Mouse (Mus musculus) MEL (cell line): ENCODE measurements around the gene Glis1. TPM values are rescaled to one million over a fixed set of nuclear protein-coding genes. Genes with fewer than 3 reads are reported as not detected.

ENCODE experiments used
- DNase-seq: peaks from one replicate; pipeline ENCODE4 v3.0.0; 2011; ENCODE audit warnings: low read depth, low spot score
- H3K27ac ChIP-seq: 2 replicates; pipeline ENCODE4 v1.5.1; 2012; ENCODE audit warnings: low read depth, mild to moderate bottlenecking, control low read depth, low read length, moderate library complexity; ENCODE audit not compliant: control insufficient read depth
- H3K27me3 ChIP-seq, 2 experiments: fragments of 150-350 bp in 1 of 2; sonication (generic) in 1 of 2; 2 replicates each; pipeline ENCODE4 v1.6.1; 2012; ENCODE audit warnings: low read length in 2 of 2, mild to moderate bottlenecking in 2 of 2, improper control_type of control experiment in 1 of 2, moderate library complexity in 1 of 2; ENCODE audit not compliant: insufficient read depth in 2 of 2, control insufficient read depth in 1 of 2
- H3K36me3 ChIP-seq, 2 experiments: 2 replicates each; pipeline ENCODE4 v1.6.1; 2012 to 2014; ENCODE audit warnings: low read length in 2 of 2, improper control_type of control experiment in 1 of 2, inconsistent platforms in 1 of 2, mild to moderate bottlenecking in 1 of 2; ENCODE audit not compliant: insufficient read depth in 2 of 2, control insufficient read depth in 1 of 2
- H3K4me1 ChIP-seq, 2 experiments: fragments of 150-350 bp in 1 of 2; sonication (generic) in 1 of 2; 2 replicates each; pipeline ENCODE4 v1.6.1; 2012; ENCODE audit warnings: low read length in 2 of 2, improper control_type of control experiment in 1 of 2, mild to moderate bottlenecking in 1 of 2; ENCODE audit not compliant: insufficient read depth in 2 of 2, control insufficient read depth in 1 of 2
- H3K4me3 ChIP-seq, 2 experiments: fragments of 150-350 bp in 1 of 2; sonication (generic) in 1 of 2; 2 replicates each; pipeline ENCODE4 v1.5.1; 2012; ENCODE audit warnings: low read depth in 2 of 2, low read length in 2 of 2, mild to moderate bottlenecking in 2 of 2, moderate library complexity in 2 of 2, control low read depth in 1 of 2, improper control_type of control experiment in 1 of 2; ENCODE audit not compliant: control insufficient read depth in 1 of 2, insufficient read depth in 1 of 2
- H3K79me2 ChIP-seq: 2 replicates; pipeline ENCODE4 v1.6.1; 2012; ENCODE audit warnings: mild to moderate bottlenecking, low read length, moderate library complexity; ENCODE audit not compliant: control insufficient read depth, poor library complexity, insufficient read depth
- H3K9ac ChIP-seq: 2 replicates; pipeline ENCODE4 v1.6.1; 2012; ENCODE audit warnings: low read depth, mild to moderate bottlenecking, control low read depth, low read length, moderate library complexity; ENCODE audit not compliant: control insufficient read depth, poor library complexity, severe bottlenecking
- H3K9me3 ChIP-seq: fragments of 150-350 bp; sonication (generic); replicated peaks from 2 replicates; pipeline ENCODE4 v1.6.1; 2012; ENCODE audit warnings: mild to moderate bottlenecking, low read length, improper control_type of control experiment, moderate library complexity; ENCODE audit not compliant: insufficient read depth
- BHLHE40 ChIP-seq: IDR thresholded peaks from 2 replicates; pipeline ENCODE4 v1.6.1; 2012; ENCODE audit warnings: low read depth, mild to moderate bottlenecking, inconsistent platforms, low read length, improper control_type of control experiment, borderline replicate concordance
- CHD2 ChIP-seq: IDR thresholded peaks from 2 replicates; pipeline ENCODE4 v1.6.1; 2011; ENCODE audit warnings: low read length, improper control_type of control experiment
- CTCF ChIP-seq, 3 experiments: IDR thresholded peaks in 2 of 3; conservative IDR thresholded peaks in 1 of 3; 2 replicates each; pipeline ENCODE4 v1.5.1; 2011 to 2012; ENCODE audit warnings: low read length in 3 of 3, low read depth in 2 of 3, mild to moderate bottlenecking in 2 of 3, improper control_type of control experiment in 1 of 3, inconsistent platforms in 1 of 3, mixed read lengths in 1 of 3, moderate library complexity in 1 of 3; ENCODE audit not compliant: control insufficient read depth in 1 of 3, insufficient read depth in 1 of 3, poor library complexity in 1 of 3, severe bottlenecking in 1 of 3
- ETS1 ChIP-seq: IDR thresholded peaks from 2 replicates; pipeline ENCODE4 v1.6.1; 2012; ENCODE audit warnings: low read depth, mild to moderate bottlenecking, inconsistent platforms, low read length, improper control_type of control experiment, moderate library complexity
- GATA1 ChIP-seq: IDR thresholded peaks from 2 replicates; pipeline ENCODE4 v1.6.1; 2011; ENCODE audit warnings: low read depth, low read length, improper control_type of control experiment
- HCFC1 ChIP-seq: IDR thresholded peaks from 2 replicates; pipeline ENCODE4 v1.6.1; 2012; ENCODE audit warnings: low read depth, mild to moderate bottlenecking, inconsistent platforms, low read length, improper control_type of control experiment, moderate library complexity
- KAT2A ChIP-seq: conservative IDR thresholded peaks from 2 replicates; pipeline ENCODE4 v1.6.1; 2012; ENCODE audit warnings: low read depth, low read length, improper control_type of control experiment, inconsistent platforms
- MAX ChIP-seq: IDR thresholded peaks from 2 replicates; pipeline ENCODE4 v1.6.1; 2011; ENCODE audit warnings: low read length, improper control_type of control experiment
- MXI1 ChIP-seq: IDR thresholded peaks from 2 replicates; pipeline ENCODE4 v1.6.1; 2011; ENCODE audit warnings: mild to moderate bottlenecking, low read depth, low read length, improper control_type of control experiment
- MYC ChIP-seq: IDR thresholded peaks from 2 replicates; pipeline ENCODE4 v1.6.1; 2011; ENCODE audit warnings: low read depth, mild to moderate bottlenecking, low read length, improper control_type of control experiment, moderate library complexity
- NELFE ChIP-seq: IDR thresholded peaks from 2 replicates; pipeline ENCODE4 v1.6.1; 2011; ENCODE audit warnings: low read depth, low read length, improper control_type of control experiment
- POLR2A ChIP-seq, 2 experiments: IDR thresholded peaks; 2 replicates each; pipeline ENCODE4 v1.6.1; 2011 to 2012; ENCODE audit warnings: low read length in 2 of 2, mild to moderate bottlenecking in 2 of 2, control low read depth in 1 of 2, improper control_type of control experiment in 1 of 2, low read depth in 1 of 2, moderate library complexity in 1 of 2; ENCODE audit not compliant: control insufficient read depth in 1 of 2, insufficient read depth in 1 of 2, poor library complexity in 1 of 2
- RAD21 ChIP-seq: IDR thresholded peaks from 2 replicates; pipeline ENCODE4 v1.6.1; 2011; ENCODE audit warnings: mild to moderate bottlenecking, low read depth, low read length, improper control_type of control experiment
- RCOR1 ChIP-seq: IDR thresholded peaks from 2 replicates; pipeline ENCODE4 v1.6.1; 2012; ENCODE audit warnings: low read depth, mild to moderate bottlenecking, inconsistent platforms, low read length, improper control_type of control experiment
- SIN3A ChIP-seq: IDR thresholded peaks from 2 replicates; pipeline ENCODE4 v1.6.1; 2012; ENCODE audit warnings: low read length, improper control_type of control experiment, inconsistent platforms
- SMC3 ChIP-seq: IDR thresholded peaks from 2 replicates; pipeline ENCODE4 v1.6.1; 2011; ENCODE audit warnings: low read depth, low read length, improper control_type of control experiment
- TAL1 ChIP-seq: IDR thresholded peaks from 2 replicates; pipeline ENCODE4 v1.6.1; 2012; ENCODE audit warnings: mild to moderate bottlenecking, inconsistent platforms, low read length, moderate library complexity, mixed read lengths
- UBTF ChIP-seq: IDR thresholded peaks from 2 replicates; pipeline ENCODE4 v1.6.1; 2012; ENCODE audit warnings: low read depth, mild to moderate bottlenecking, inconsistent platforms, low read length, improper control_type of control experiment, moderate library complexity, borderline replicate concordance; ENCODE audit not compliant: insufficient read depth
- USF2 ChIP-seq, 2 experiments: IDR thresholded peaks; 2 replicates each; pipeline ENCODE4 v1.6.1; 2011 to 2012; ENCODE audit warnings: improper control_type of control experiment in 2 of 2, low read length in 2 of 2, borderline replicate concordance in 1 of 2, inconsistent platforms in 1 of 2, low read depth in 1 of 2, mild to moderate bottlenecking in 1 of 2; ENCODE audit not compliant: insufficient read depth in 1 of 2
- ZC3H11A ChIP-seq: IDR thresholded peaks from 2 replicates; pipeline ENCODE4 v1.6.1; 2012; ENCODE audit warnings: low read depth, mild to moderate bottlenecking, inconsistent platforms, low read length, improper control_type of control experiment
- polyA plus RNA-seq, 2 experiments: library from polyadenylated mRNA; stranded (reverse) in 1 of 2; unstranded in 1 of 2; fragments of >175 nt in 1 of 2; fragments of >200 nt in 1 of 2; gene quantifications; 2 replicates each; pipeline versions ENCODE4 v1.2.1 to v1.2.4; 2012; ENCODE audit warnings: low replicate concordance in 2 of 2, low read depth in 1 of 2; ENCODE audit not compliant: insufficient read length in 2 of 2, insufficient read depth in 1 of 2, missing spikeins in 1 of 2
- total RNA-seq: library from RNA; depleted of rRNA; stranded (reverse); fragments of 300-350 nt; gene quantifications from 2 replicates; pipeline ENCODE4 v1.2.3, GENCODE M21; 2012

Glis1 gene
- total and polyA plus RNA-seq, 3 experiments: 0.46 to 0.93 TPM; not detected in 1

DNA sequence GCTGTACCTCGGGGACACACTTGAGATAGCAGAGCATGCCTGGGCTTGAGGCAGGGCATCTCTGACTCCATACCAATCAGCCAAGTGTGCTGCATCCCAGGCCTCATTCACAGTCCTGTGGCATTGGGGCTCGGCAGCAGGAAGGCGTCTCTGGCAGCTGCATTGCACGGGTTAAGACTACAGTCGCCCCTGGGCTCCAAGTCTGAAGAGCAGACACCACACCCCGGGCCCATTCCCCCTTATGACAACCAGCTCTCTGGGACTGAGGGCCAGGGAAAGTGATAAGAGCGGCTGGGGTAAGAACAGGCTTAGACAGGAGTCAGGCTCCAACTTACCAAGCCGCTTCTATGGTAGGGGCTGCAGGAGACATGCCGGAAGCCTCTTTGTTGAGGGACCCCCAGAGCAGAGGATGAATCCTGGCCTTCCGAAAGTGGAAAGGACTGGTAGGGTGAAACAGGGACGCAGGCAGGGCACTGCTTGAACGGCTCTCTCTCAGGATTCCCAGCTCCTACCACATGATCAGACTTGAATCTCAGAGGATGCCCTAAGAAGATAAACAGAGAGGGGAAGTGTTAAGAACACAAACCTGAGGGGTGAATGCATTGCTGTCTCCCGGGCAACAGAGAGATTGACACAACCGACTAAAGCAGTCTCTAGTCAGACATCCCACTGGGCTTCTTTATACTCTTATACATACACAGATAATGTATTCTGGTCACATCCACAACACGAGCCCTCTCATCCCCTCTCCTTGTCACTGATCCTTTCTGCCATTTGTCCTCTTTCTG is 246.1 kb downstream of the Glis1 start:
- Histone ChIP-seq H3K36me3 (no peaks in the 10 kb centered on the region), H3K27me3 (peaks cover 0 to 2% of the 10 kb centered on the region in 2 experiments; a peak in 3 of 4 replicates), H3K4me1 (no peaks in the 10 kb centered on the region), H3K27ac (no peak overlapping the region), H3K4me3 (no peak overlapping the region), H3K9me3 (no peaks in the 10 kb centered on the region), H3K9ac (no peak overlapping the region), H3K79me2 (no peaks in the 10 kb centered on the region)
- DNase-seq: no peak
- TF ChIP-seq BHLHE40: no peak
- no peak for TF ChIP-seq RAD21
- no peak for TF ChIP-seq CHD2
- TF ChIP-seq USF2 (IDR thresholded peaks at IDR 0.05; ENCODE audit: borderline replicate concordance in 1 of 2, insufficient read depth in 1 of 2, low read depth in 1 of 2, low read length in 2 of 2): no peak
- TF ChIP-seq TAL1: no peak
- TF ChIP-seq RCOR1: no peak
- TF ChIP-seq KAT2A: no peak
- TF ChIP-seq MAX: no peak
- no peak for TF ChIP-seq NELFE
- TF ChIP-seq MXI1: no peak
- no peak for TF ChIP-seq CTCF (IDR thresholded peaks at IDR 0.05 in 2 of 3, conservative IDR thresholded peaks at IDR 0.05 in 1 of 3; ENCODE audit: control insufficient read depth in 1 of 3, insufficient read depth in 1 of 3, low read depth in 2 of 3, low read length in 3 of 3, poor library complexity in 1 of 3, severe bottlenecking in 1 of 3)
- TF ChIP-seq MYC: no peak
- TF ChIP-seq POLR2A (IDR thresholded peaks at IDR 0.05; ENCODE audit: control insufficient read depth in 1 of 2, insufficient read depth in 1 of 2, low read depth in 1 of 2, low read length in 2 of 2, poor library complexity in 1 of 2): no peak
- TF ChIP-seq HCFC1: no peak

DNA sequence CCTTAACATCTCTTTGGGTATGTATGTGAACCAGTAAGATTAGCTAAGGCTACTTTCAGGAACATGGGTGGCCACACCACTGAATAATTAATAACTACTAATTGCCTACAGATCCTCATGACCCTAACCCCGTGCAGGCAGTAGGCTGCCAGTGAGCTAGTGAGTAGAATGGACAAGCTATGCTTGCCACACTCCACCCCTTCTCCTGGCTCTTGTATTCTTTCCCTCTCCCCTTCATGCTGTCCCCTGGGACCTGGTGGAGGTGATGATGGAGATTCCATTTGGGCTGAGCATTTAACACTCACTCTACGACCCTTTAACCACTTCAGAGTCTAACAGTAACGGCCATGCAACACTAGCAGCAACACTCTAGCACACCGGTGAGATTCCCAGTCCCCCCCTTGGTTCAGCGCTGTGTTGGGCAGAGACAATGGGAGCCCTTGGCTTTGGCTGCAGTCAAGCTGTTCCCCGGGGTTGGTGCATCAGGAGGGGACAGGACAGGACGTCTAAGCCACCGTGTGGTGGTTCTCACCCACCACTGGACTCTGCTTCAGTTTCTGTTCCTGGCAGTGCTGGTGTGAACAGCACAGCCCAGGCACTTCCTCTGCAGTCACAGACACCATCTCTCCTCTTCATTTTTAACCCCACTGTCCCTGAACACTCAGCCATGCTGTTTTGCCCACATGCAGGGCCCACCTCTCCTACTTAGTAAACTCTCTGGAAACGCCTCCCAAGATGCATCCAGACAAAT is 246.9 kb downstream of the Glis1 start:
- Histone ChIP-seq H3K36me3 (no peaks in the 10 kb centered on the region), H3K27me3 (peaks cover 0 to 2% of the 10 kb centered on the region in 2 experiments; a peak in 3 of 4 replicates)

More for the DNA sequence above, 246.9 kb downstream of the Glis1 start:
- H3K9ac ChIP-seq: no peak overlapping the region
- no peaks in the 10 kb centered on the region for H3K4me1 ChIP-seq
- DNase-seq: no peak
- no peaks in the 10 kb centered on the region for H3K9me3 ChIP-seq
- no peak overlapping the region for H3K27ac ChIP-seq
- no peak overlapping the region for H3K4me3 ChIP-seq
- no peaks in the 10 kb centered on the region for H3K79me2 ChIP-seq
- TF ChIP-seq GATA1 (no peak), HCFC1 (no peak), SIN3A (no peak), USF2 (IDR thresholded peaks at IDR 0.05; ENCODE audit: borderline replicate concordance in 1 of 2, insufficient read depth in 1 of 2, low read depth in 1 of 2, low read length in 2 of 2) (no peak), ZC3H11A (no peak), ETS1 (no peak), UBTF (no peak), SMC3 (no peak)
